Mouse (Mus musculus) erythroblast, embryonic 14.5 days (primary cell): ENCODE measurements around the gene Ywhag. TPM values are rescaled to one million over a fixed set of nuclear protein-coding genes. Genes with fewer than 3 reads are reported as not detected.
A peak's percentile ranks its signal among the peaks of the same experiment; 100 is the strongest.

Source experiments
- H3K27me3 ChIP-seq: 2 replicates; pipeline ENCODE4 v1.6.1; 2012; ENCODE audit warnings: inconsistent platforms; ENCODE audit not compliant: control insufficient read depth
- H3K36me3 ChIP-seq: 2 replicates; pipeline ENCODE4 v1.6.1; 2012; ENCODE audit warnings: mild to moderate bottlenecking, inconsistent platforms; ENCODE audit not compliant: control insufficient read depth
- H3K4me1 ChIP-seq: 2 replicates; pipeline ENCODE4 v1.6.1; 2012; ENCODE audit warnings: inconsistent platforms; ENCODE audit not compliant: control insufficient read depth
- H3K4me3 ChIP-seq: replicated peaks from 2 replicates; pipeline ENCODE3; 2012; ENCODE audit warnings: moderate library complexity, mild to moderate bottlenecking, inconsistent platforms
- H3K9me3 ChIP-seq: 2 replicates; pipeline ENCODE4 v1.6.1; 2012; ENCODE audit warnings: low read length, inconsistent platforms, mixed read lengths; ENCODE audit not compliant: control insufficient read depth
- GATA1 ChIP-seq: IDR thresholded peaks from 2 replicates; pipeline ENCODE4 v1.6.1; 2012; ENCODE audit warnings: low read length, inconsistent platforms, mixed read lengths
- TAL1 ChIP-seq: IDR thresholded peaks from 3 replicates; pipeline ENCODE4 v1.6.1; 2012; ENCODE audit warnings: low read length, inconsistent platforms, mixed read lengths
- polyA plus RNA-seq: library from polyadenylated mRNA; stranded (reverse); fragments of >175 nt; gene quantifications from 2 replicates; pipeline ENCODE4 v1.2.3, GENCODE M21; 2012

Gene Ywhag
- polyA plus RNA-seq, 1 experiment = 5.6 TPM

DNA sequence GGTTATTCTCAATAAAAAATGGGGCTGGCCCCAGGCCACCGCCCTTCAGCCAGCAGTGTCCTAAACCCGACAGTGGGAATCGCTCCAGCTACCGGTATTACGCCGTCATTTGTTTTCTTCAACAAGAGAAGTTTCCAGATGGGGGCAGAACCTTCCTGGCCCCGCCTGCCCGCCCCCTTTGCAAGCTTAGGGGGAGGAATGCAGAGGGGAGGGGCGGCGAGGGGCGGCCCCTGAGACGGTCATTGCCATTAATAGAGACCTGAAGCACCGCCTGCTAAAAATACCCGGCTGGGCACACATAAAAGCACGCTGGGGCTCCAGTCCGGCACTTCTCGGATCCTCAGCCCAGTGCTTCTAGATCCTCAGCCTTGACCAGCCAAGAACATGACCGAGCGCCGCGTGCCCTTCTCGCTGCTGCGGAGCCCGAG lies 46.7 kb downstream of the Ywhag start, which contains the start of gene Hspb1:
Hspb1 (plus strand) TSS at position 245 of the 428 bp plus-strand sequence.
- H3K4me3 ChIP-seq = no peak within 1 kb of the TSS
- H3K36me3 ChIP-seq = no peaks in the 10 kb centered on the region
- TF ChIP-seq GATA1 = no peak
- no peak for TF ChIP-seq TAL1
- no peaks in the 10 kb centered on the region for H3K9me3 ChIP-seq
- no peaks in the 10 kb centered on the region for H3K4me1 ChIP-seq
- peaks cover 61% of the 10 kb centered on the region for H3K27me3 ChIP-seq

DNA sequence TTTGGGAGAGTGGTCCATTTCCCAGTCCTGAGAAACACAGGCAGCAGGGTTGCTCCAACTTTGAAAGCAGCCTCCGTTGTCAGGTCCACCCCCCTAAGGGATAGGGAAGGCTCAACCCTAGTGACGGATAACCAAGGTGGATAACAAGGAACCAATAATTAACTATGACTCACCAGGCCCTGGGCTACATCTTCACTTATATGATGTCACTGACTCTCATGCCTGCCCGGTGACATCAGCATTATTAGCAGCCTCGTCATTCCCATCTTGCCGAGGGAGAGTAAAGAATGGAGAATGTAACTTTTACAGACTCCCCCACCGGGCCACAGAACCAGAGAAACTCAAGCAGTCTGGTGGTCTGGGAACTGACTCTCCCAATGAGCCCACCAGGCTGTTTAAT lies 49.8 kb downstream of the Ywhag start:
- no peaks in the 10 kb centered on the region for H3K9me3 ChIP-seq
- peaks cover 38% of the 10 kb centered on the region for H3K27me3 ChIP-seq
- no peak for TF ChIP-seq GATA1
- TF ChIP-seq TAL1 = no peak
- H3K4me3 ChIP-seq = no peak overlapping the region
- H3K36me3 ChIP-seq = no peaks in the 10 kb centered on the region
- peaks cover 4% of the 10 kb centered on the region for H3K4me1 ChIP-seq

DNA sequence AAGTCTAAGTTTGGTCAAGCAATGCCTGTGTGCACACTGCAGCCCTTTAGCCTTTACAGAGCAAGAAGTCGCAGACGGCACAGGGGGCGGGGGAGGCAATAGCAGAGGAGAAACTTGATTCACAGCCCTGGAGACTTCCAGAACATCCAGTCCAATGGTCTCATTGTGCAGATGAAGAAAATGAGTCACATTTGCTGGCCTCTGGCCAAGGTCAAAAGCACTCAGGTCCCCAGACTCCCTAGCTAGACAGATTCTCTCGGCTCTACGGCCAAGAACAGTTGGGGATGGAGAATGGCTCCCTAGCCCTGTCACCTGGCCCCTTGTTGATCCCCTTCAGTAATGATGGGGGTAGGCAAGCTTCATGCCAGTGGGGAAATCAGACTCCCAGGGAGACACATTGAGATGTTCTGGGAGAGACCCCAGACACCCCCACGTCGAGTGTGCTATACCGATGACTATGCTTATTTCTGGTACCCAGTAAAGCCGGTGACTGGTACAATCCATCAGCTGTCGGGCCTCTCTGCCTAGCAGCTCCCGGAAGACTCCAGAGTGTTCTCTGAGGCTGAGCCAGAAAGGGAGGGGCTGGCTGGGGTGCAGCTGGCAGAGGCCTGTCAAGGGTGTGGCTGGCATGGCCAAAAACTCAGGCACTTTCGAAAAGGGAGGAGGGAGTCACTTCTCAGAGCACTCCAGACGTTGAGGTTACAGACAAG lies 54.8 kb downstream of the Ywhag start:
- no peak for TF ChIP-seq TAL1
- no peak for TF ChIP-seq GATA1
- H3K4me3 ChIP-seq = no peak overlapping the region

DNA sequence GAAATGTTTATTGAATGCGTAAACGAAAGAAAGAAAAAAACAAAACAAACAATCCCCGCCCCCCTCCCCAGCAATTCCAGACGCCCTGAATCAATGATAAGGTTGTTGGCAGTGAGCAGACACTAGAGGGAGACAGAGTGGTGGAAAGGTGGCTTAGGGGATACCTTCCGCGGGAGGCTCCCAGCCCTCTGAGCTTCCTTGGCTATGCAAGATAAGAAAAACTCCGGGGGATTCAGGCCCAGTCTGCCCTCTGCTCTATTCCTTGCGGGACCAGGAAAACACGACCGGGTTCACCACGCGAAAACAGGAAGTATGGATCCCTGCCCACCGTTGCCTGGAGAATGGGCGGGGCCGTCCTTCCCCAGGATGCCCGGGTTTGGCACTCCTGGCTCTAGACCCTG lies 56.6 kb downstream of the Ywhag start:
- Histone ChIP-seq H3K4me1 (peaks cover 8% of the 10 kb centered on the region), H3K9me3 (no peaks in the 10 kb centered on the region), H3K27me3 (peaks cover 7% of the 10 kb centered on the region), H3K4me3 (peak overlapping the region; percentile 18), H3K36me3 (no peaks in the 10 kb centered on the region)
- TF ChIP-seq GATA1 (no peak), TAL1 (no peak)

More for the DNA sequence above, 54.8 kb downstream of the Ywhag start:
- Histone ChIP-seq H3K27me3 (no peaks in the 10 kb centered on the region), H3K9me3 (no peaks in the 10 kb centered on the region), H3K4me1 (peaks cover 8% of the 10 kb centered on the region), H3K36me3 (no peaks in the 10 kb centered on the region)

DNA sequence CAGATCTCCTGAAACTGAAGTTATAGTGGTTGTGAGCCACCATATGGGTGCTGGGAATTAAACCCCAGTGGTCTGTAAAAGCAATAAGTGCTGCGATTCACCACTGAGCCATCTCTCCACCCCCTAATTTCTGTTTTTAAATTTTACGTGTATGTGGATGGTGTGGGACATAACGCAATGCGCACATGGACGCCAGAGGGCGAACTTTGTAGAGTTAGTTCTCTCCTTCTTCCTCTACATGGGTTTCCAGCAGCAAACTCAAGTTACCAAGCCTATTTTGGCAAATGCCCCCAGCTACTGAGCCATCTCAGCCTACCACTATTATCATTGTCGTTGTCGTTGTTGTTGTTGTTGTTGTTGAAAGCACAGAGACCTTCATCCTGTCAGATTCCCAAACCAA lies 57.2 kb downstream of the Ywhag start:
- H3K9me3 ChIP-seq = no peaks in the 10 kb centered on the region
- H3K4me1 ChIP-seq = peaks cover 8% of the 10 kb centered on the region
- no peak overlapping the region for H3K4me3 ChIP-seq
- no peak for TF ChIP-seq TAL1
- H3K27me3 ChIP-seq = peaks cover 12% of the 10 kb centered on the region
- H3K36me3 ChIP-seq = no peaks in the 10 kb centered on the region

DNA sequence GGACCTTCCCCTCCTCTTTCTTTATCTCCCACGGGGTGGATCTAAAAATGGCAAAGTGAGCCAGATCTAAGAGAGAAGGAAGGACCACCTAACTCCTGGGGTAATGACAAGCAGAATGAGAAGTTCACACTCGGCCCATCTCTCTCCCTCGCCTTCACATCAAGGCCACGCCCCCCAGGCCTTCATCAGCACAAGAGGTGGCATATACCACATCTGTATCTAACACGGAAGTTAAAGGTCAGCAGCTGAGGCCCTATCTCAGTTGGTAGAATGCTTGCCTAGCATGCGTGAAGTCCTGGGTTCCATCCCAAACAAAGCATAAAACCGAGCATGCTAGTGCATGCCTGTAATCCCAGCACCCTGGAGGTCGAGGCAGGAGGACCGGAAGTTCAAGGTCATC lies 60.7 kb downstream of the Ywhag start:
- Histone ChIP-seq H3K27me3 (peaks cover 40% of the 10 kb centered on the region), H3K36me3 (no peaks in the 10 kb centered on the region), H3K4me1 (peaks cover 4% of the 10 kb centered on the region), H3K9me3 (no peaks in the 10 kb centered on the region; the same call in 1 of the 2 replicates), H3K4me3 (no peak overlapping the region)
- no peak for TF ChIP-seq TAL1
- no peak for TF ChIP-seq GATA1

DNA sequence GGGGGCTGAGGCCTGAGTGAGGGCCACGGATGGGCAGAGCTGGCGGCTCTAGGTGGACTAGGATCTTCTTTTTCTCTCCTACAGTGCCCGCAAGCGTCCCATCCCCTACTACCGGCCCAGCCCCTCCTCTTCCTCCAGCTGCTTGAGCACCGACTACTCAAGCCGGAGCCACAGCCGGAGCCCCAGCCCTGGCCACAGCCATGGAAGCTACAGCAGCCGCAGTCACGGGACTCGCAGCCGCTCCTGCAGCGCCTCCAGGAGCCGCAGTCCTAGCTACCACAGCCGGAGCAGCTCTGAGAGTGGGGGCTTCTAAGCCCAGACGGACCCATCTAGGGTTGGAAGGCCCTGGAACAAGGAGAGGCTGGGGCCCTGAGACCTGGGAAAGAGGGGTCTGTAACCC lies 61.4 kb downstream of the Ywhag start:
- H3K36me3 ChIP-seq = no peaks in the 10 kb centered on the region
- H3K4me3 ChIP-seq = no peak overlapping the region
- H3K27me3 ChIP-seq = peaks cover 48% of the 10 kb centered on the region
- H3K9me3 ChIP-seq = peaks cover 2% of the 10 kb centered on the region; the same call in 1 of the 2 replicates
- peaks cover 3% of the 10 kb centered on the region for H3K4me1 ChIP-seq
- TF ChIP-seq TAL1 = no peak
- no peak for TF ChIP-seq GATA1

DNA sequence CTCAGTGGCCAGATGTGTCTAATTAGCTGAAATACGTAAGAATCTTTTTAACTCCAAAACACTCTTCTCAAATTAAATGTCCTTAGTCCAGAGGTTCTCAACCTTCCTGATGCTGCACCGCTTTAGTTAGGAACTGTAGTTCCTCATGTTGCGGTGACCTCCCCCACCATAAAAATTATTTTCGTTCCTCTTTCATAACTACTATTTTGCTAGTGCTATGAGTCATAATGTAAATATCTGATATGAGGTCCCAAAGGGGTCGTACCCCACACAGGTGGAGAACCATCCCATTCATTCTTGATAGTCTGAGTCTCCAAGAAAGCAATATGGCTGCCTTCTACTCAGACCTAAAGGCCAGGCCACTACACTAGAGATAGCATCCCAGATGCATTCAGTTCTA lies 63.9 kb downstream of the Ywhag start:
- TF ChIP-seq TAL1 (no peak), GATA1 (no peak)
- H3K9me3 ChIP-seq = peaks cover 2% of the 10 kb centered on the region; the same call in 1 of the 2 replicates
- H3K36me3 ChIP-seq = no peaks in the 10 kb centered on the region
- no peaks in the 10 kb centered on the region for H3K4me1 ChIP-seq
- H3K27me3 ChIP-seq = peaks cover 71% of the 10 kb centered on the region
- no peak overlapping the region for H3K4me3 ChIP-seq

DNA sequence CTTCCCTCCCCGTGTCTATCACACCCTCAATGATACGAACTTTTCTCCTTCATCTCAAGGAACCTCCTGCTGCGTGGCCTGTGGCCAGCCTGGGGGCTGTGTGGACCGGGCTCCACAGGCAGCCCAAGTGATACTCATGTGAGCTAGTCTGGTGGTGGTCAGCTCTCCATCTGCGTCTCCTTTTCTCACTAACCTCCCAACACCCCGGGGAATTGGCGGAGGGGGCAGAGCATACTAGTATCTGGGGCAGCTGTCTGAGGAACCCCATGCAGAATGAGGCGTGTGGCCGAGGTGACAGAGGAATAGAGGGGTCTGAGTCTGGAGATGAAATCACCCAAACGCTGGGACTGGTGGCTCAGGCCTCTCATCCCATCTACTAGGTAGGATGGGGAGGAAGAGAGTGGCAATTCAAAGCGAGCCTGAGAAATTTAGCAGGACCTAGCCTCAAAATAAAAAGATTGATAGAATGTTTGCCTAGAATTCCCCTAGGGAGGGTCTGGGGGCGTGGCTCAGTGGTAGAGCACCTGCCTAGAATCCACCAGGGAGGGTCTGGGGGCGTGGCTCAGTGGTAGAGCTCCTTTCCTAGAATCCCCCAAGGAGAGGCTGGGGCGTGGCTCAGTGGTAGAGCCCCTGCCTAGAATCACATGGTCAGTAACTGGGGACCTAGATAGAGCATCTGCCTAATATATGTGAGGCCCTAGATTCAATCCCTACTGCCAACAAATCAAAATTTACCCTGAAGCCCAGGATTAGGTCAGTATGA lies 64.6 kb downstream of the Ywhag start:
- Histone ChIP-seq H3K4me1 (no peaks in the 10 kb centered on the region), H3K36me3 (no peaks in the 10 kb centered on the region), H3K4me3 (no peak overlapping the region), H3K27me3 (peaks cover 74% of the 10 kb centered on the region), H3K9me3 (peaks cover 2% of the 10 kb centered on the region; the same call in 1 of the 2 replicates)
- TF ChIP-seq TAL1 (no peak), GATA1 (no peak)
